Mouse (Mus musculus) MEL (cell line): ENCODE data around the gene Eif5a. TPM values are rescaled to one million over a fixed set of nuclear protein-coding genes. Genes with fewer than 3 reads are reported as not detected.

Source experiments
- DNase-seq: peaks from one replicate; pipeline ENCODE4 v3.0.0; 2011; ENCODE audit warnings: low read depth, low spot score
- H3K27ac ChIP-seq: 2 replicates; pipeline ENCODE4 v1.5.1; 2012; ENCODE audit warnings: low read depth, mild to moderate bottlenecking, control low read depth, low read length, moderate library complexity; ENCODE audit not compliant: control insufficient read depth
- H3K27me3 ChIP-seq, 2 experiments: fragments of 150-350 bp in 1 of 2; sonication (generic) in 1 of 2; 2 replicates each; pipeline ENCODE4 v1.6.1; 2012; ENCODE audit warnings: low read length in 2 of 2, mild to moderate bottlenecking in 2 of 2, improper control_type of control experiment in 1 of 2, moderate library complexity in 1 of 2; ENCODE audit not compliant: insufficient read depth in 2 of 2, control insufficient read depth in 1 of 2
- H3K36me3 ChIP-seq, 2 experiments: 2 replicates each; pipeline ENCODE4 v1.6.1; 2012 to 2014; ENCODE audit warnings: low read length in 2 of 2, improper control_type of control experiment in 1 of 2, inconsistent platforms in 1 of 2, mild to moderate bottlenecking in 1 of 2; ENCODE audit not compliant: insufficient read depth in 2 of 2, control insufficient read depth in 1 of 2
- H3K4me1 ChIP-seq, 2 experiments: fragments of 150-350 bp in 1 of 2; sonication (generic) in 1 of 2; 2 replicates each; pipeline ENCODE4 v1.6.1; 2012; ENCODE audit warnings: low read length in 2 of 2, improper control_type of control experiment in 1 of 2, mild to moderate bottlenecking in 1 of 2; ENCODE audit not compliant: insufficient read depth in 2 of 2, control insufficient read depth in 1 of 2
- H3K4me3 ChIP-seq, 2 experiments: fragments of 150-350 bp in 1 of 2; sonication (generic) in 1 of 2; 2 replicates each; pipeline ENCODE4 v1.5.1; 2012; ENCODE audit warnings: low read depth in 2 of 2, low read length in 2 of 2, mild to moderate bottlenecking in 2 of 2, moderate library complexity in 2 of 2, control low read depth in 1 of 2, improper control_type of control experiment in 1 of 2; ENCODE audit not compliant: control insufficient read depth in 1 of 2, insufficient read depth in 1 of 2
- H3K79me2 ChIP-seq: 2 replicates; pipeline ENCODE4 v1.6.1; 2012; ENCODE audit warnings: mild to moderate bottlenecking, low read length, moderate library complexity; ENCODE audit not compliant: control insufficient read depth, poor library complexity, insufficient read depth
- H3K9ac ChIP-seq: 2 replicates; pipeline ENCODE4 v1.6.1; 2012; ENCODE audit warnings: low read depth, mild to moderate bottlenecking, control low read depth, low read length, moderate library complexity; ENCODE audit not compliant: control insufficient read depth, poor library complexity, severe bottlenecking
- H3K9me3 ChIP-seq: fragments of 150-350 bp; sonication (generic); replicated peaks from 2 replicates; pipeline ENCODE4 v1.6.1; 2012; ENCODE audit warnings: mild to moderate bottlenecking, low read length, improper control_type of control experiment, moderate library complexity; ENCODE audit not compliant: insufficient read depth
- BHLHE40 ChIP-seq: IDR thresholded peaks from 2 replicates; pipeline ENCODE4 v1.6.1; 2012; ENCODE audit warnings: low read depth, mild to moderate bottlenecking, inconsistent platforms, low read length, improper control_type of control experiment, borderline replicate concordance
- CHD1 ChIP-seq: IDR thresholded peaks from 2 replicates; pipeline ENCODE4 v1.6.1; 2012; ENCODE audit warnings: low read depth, mild to moderate bottlenecking, inconsistent platforms, low read length, improper control_type of control experiment
- CHD2 ChIP-seq: IDR thresholded peaks from 2 replicates; pipeline ENCODE4 v1.6.1; 2011; ENCODE audit warnings: low read length, improper control_type of control experiment
- CTCF ChIP-seq, 3 experiments: IDR thresholded peaks in 2 of 3; conservative IDR thresholded peaks in 1 of 3; 2 replicates each; pipeline ENCODE4 v1.5.1; 2011 to 2012; ENCODE audit warnings: low read length in 3 of 3, low read depth in 2 of 3, mild to moderate bottlenecking in 2 of 3, improper control_type of control experiment in 1 of 3, inconsistent platforms in 1 of 3, mixed read lengths in 1 of 3, moderate library complexity in 1 of 3; ENCODE audit not compliant: control insufficient read depth in 1 of 3, insufficient read depth in 1 of 3, poor library complexity in 1 of 3, severe bottlenecking in 1 of 3
- E2F4 ChIP-seq: IDR thresholded peaks from 2 replicates; pipeline ENCODE4 v1.6.1; 2011; ENCODE audit warnings: low read depth, low read length, improper control_type of control experiment, borderline replicate concordance
- EP300 ChIP-seq, 2 experiments: IDR thresholded peaks; 2 replicates each; pipeline ENCODE4 v1.6.1; 2011; ENCODE audit warnings: improper control_type of control experiment in 2 of 2, low read length in 2 of 2, low read depth in 1 of 2, mild to moderate bottlenecking in 1 of 2
- ETS1 ChIP-seq: IDR thresholded peaks from 2 replicates; pipeline ENCODE4 v1.6.1; 2012; ENCODE audit warnings: low read depth, mild to moderate bottlenecking, inconsistent platforms, low read length, improper control_type of control experiment, moderate library complexity
- GABPA ChIP-seq: IDR thresholded peaks from 2 replicates; pipeline ENCODE4 v1.6.1; 2012; ENCODE audit warnings: low read depth, mild to moderate bottlenecking, inconsistent platforms, low read length, improper control_type of control experiment, moderate library complexity
- HCFC1 ChIP-seq: IDR thresholded peaks from 2 replicates; pipeline ENCODE4 v1.6.1; 2012; ENCODE audit warnings: low read depth, mild to moderate bottlenecking, inconsistent platforms, low read length, improper control_type of control experiment, moderate library complexity
- JUND ChIP-seq: IDR thresholded peaks from 2 replicates; pipeline ENCODE4 v1.6.1; 2011; ENCODE audit warnings: low read depth, mild to moderate bottlenecking, improper control_type of control experiment, low read length
- KAT2A ChIP-seq: conservative IDR thresholded peaks from 2 replicates; pipeline ENCODE4 v1.6.1; 2012; ENCODE audit warnings: low read depth, low read length, improper control_type of control experiment, inconsistent platforms
- MAFK ChIP-seq: IDR thresholded peaks from 2 replicates; pipeline ENCODE4 v1.6.1; 2011; ENCODE audit warnings: low read depth, mild to moderate bottlenecking, low read length, improper control_type of control experiment, borderline replicate concordance
- MAX ChIP-seq: IDR thresholded peaks from 2 replicates; pipeline ENCODE4 v1.6.1; 2011; ENCODE audit warnings: low read length, improper control_type of control experiment
- MAZ ChIP-seq: IDR thresholded peaks from 2 replicates; pipeline ENCODE4 v1.6.1; 2012; ENCODE audit warnings: low read depth, mild to moderate bottlenecking, inconsistent platforms, low read length, improper control_type of control experiment
- MXI1 ChIP-seq: IDR thresholded peaks from 2 replicates; pipeline ENCODE4 v1.6.1; 2011; ENCODE audit warnings: mild to moderate bottlenecking, low read depth, low read length, improper control_type of control experiment
- MYB ChIP-seq: IDR thresholded peaks from 2 replicates; pipeline ENCODE4 v1.6.1; 2011; ENCODE audit warnings: mild to moderate bottlenecking, low read depth, low read length, improper control_type of control experiment
- MYC ChIP-seq: IDR thresholded peaks from 2 replicates; pipeline ENCODE4 v1.6.1; 2011; ENCODE audit warnings: low read depth, mild to moderate bottlenecking, low read length, improper control_type of control experiment, moderate library complexity
- NELFE ChIP-seq: IDR thresholded peaks from 2 replicates; pipeline ENCODE4 v1.6.1; 2011; ENCODE audit warnings: low read depth, low read length, improper control_type of control experiment
- NRF1 ChIP-seq: IDR thresholded peaks from 2 replicates; pipeline ENCODE4 v1.6.1; 2014; ENCODE audit warnings: low read depth, mild to moderate bottlenecking, inconsistent platforms, low read length, improper control_type of control experiment, moderate library complexity; ENCODE audit not compliant: poor library complexity, insufficient read depth, severe bottlenecking
- POLR2A ChIP-seq, 2 experiments: IDR thresholded peaks; 2 replicates each; pipeline ENCODE4 v1.6.1; 2011 to 2012; ENCODE audit warnings: low read length in 2 of 2, mild to moderate bottlenecking in 2 of 2, control low read depth in 1 of 2, improper control_type of control experiment in 1 of 2, low read depth in 1 of 2, moderate library complexity in 1 of 2; ENCODE audit not compliant: control insufficient read depth in 1 of 2, insufficient read depth in 1 of 2, poor library complexity in 1 of 2
- POLR2AphosphoS2 ChIP-seq: IDR thresholded peaks from 2 replicates; pipeline ENCODE4 v1.6.1; 2011; ENCODE audit warnings: low read length, improper control_type of control experiment
- RAD21 ChIP-seq: IDR thresholded peaks from 2 replicates; pipeline ENCODE4 v1.6.1; 2011; ENCODE audit warnings: mild to moderate bottlenecking, low read depth, low read length, improper control_type of control experiment
- RCOR1 ChIP-seq: IDR thresholded peaks from 2 replicates; pipeline ENCODE4 v1.6.1; 2012; ENCODE audit warnings: low read depth, mild to moderate bottlenecking, inconsistent platforms, low read length, improper control_type of control experiment
- SIN3A ChIP-seq: IDR thresholded peaks from 2 replicates; pipeline ENCODE4 v1.6.1; 2012; ENCODE audit warnings: low read length, improper control_type of control experiment, inconsistent platforms
- SMC3 ChIP-seq: IDR thresholded peaks from 2 replicates; pipeline ENCODE4 v1.6.1; 2011; ENCODE audit warnings: low read depth, low read length, improper control_type of control experiment
- TAL1 ChIP-seq: IDR thresholded peaks from 2 replicates; pipeline ENCODE4 v1.6.1; 2012; ENCODE audit warnings: mild to moderate bottlenecking, inconsistent platforms, low read length, moderate library complexity, mixed read lengths
- TBP ChIP-seq: IDR thresholded peaks from 2 replicates; pipeline ENCODE4 v1.8.0; 2011; ENCODE audit warnings: low read depth, low read length, improper control_type of control experiment
- TCF12 ChIP-seq: IDR thresholded peaks from 2 replicates; pipeline ENCODE4 v1.6.1; 2014; ENCODE audit warnings: low read depth, mild to moderate bottlenecking, inconsistent platforms, low read length, improper control_type of control experiment, moderate library complexity
- UBTF ChIP-seq: IDR thresholded peaks from 2 replicates; pipeline ENCODE4 v1.6.1; 2012; ENCODE audit warnings: low read depth, mild to moderate bottlenecking, inconsistent platforms, low read length, improper control_type of control experiment, moderate library complexity, borderline replicate concordance; ENCODE audit not compliant: insufficient read depth
- USF1 ChIP-seq: IDR thresholded peaks from 2 replicates; pipeline ENCODE4 v1.6.1; 2014; ENCODE audit warnings: low read depth, mild to moderate bottlenecking, inconsistent platforms, low read length, improper control_type of control experiment, moderate library complexity
- ZC3H11A ChIP-seq: IDR thresholded peaks from 2 replicates; pipeline ENCODE4 v1.6.1; 2012; ENCODE audit warnings: low read depth, mild to moderate bottlenecking, inconsistent platforms, low read length, improper control_type of control experiment
- ZKSCAN1 ChIP-seq: IDR thresholded peaks from 2 replicates; pipeline ENCODE4 v1.6.1; 2012; ENCODE audit warnings: low read depth, mild to moderate bottlenecking, inconsistent platforms, low read length, improper control_type of control experiment, moderate library complexity
- ZMIZ1 ChIP-seq: IDR thresholded peaks from 2 replicates; pipeline ENCODE4 v1.6.1; 2012; ENCODE audit warnings: low read depth, mild to moderate bottlenecking, inconsistent platforms, low read length, improper control_type of control experiment, moderate library complexity
- ZNF384 ChIP-seq: IDR thresholded peaks from 2 replicates; pipeline ENCODE4 v1.6.1; 2012; ENCODE audit warnings: low read depth, mild to moderate bottlenecking, inconsistent platforms, low read length, improper control_type of control experiment
- polyA plus RNA-seq, 2 experiments: library from polyadenylated mRNA; stranded (reverse) in 1 of 2; unstranded in 1 of 2; fragments of >175 nt in 1 of 2; fragments of >200 nt in 1 of 2; gene quantifications; 2 replicates each; pipeline versions ENCODE4 v1.2.1 to v1.2.4; 2012; ENCODE audit warnings: low replicate concordance in 2 of 2, low read depth in 1 of 2; ENCODE audit not compliant: insufficient read length in 2 of 2, insufficient read depth in 1 of 2, missing spikeins in 1 of 2
- total RNA-seq: library from RNA; depleted of rRNA; stranded (reverse); fragments of 300-350 nt; gene quantifications from 2 replicates; pipeline ENCODE4 v1.2.3, GENCODE M21; 2012

Gene Eif5a
- total and polyA plus RNA-seq, 3 experiments = 1,272 to 3,185 (median 1,428) TPM

GRCm38 (mm10) chr11:69948763-69949150, 27.0 kb upstream of the Eif5a start (continued):
- TF ChIP-seq TCF12 (no peak), SIN3A (peak; percentile 38), TBP (peak; percentile 66; the same call in 1 of the 2 replicates), NRF1 (no peak), RAD21 (peak; percentile 98), MYB (no peak), RCOR1 (no peak), USF1 (no peak), UBTF (no peak), MXI1 (peak; percentile 66), BHLHE40 (no peak), CHD1 (no peak), CTCF (IDR thresholded peaks at IDR 0.05 in 2 of 3, conservative IDR thresholded peaks at IDR 0.05 in 1 of 3; ENCODE audit: control insufficient read depth in 1 of 3, insufficient read depth in 1 of 3, low read depth in 2 of 3, low read length in 3 of 3, poor library complexity in 1 of 3, severe bottlenecking in 1 of 3) (peak; percentile 94 to 98 (median 98)), HCFC1 (peak; percentile 42; the same call in 1 of the 2 replicates), ZC3H11A (peak; percentile 96), TAL1 (no peak), MYC (peak; percentile 72; the same call in 1 of the 2 replicates), MAZ (no peak; the same call in 1 of the 2 replicates), EP300 (IDR thresholded peaks at IDR 0.05; ENCODE audit: low read depth in 1 of 2, low read length in 2 of 2) (no peak), SMC3 (peak; percentile 97)

- H3K79me2 ChIP-seq = no peaks in the 10 kb centered on the region
- H3K9me3 ChIP-seq = no peaks in the 10 kb centered on the region
- H3K4me3 ChIP-seq = peak within 1 kb of the TSS; percentile 52 to 61
- DNase-seq = peak; percentile 97
- peaks cover 4 to 8% of the 10 kb centered on the region in 2 experiments for H3K27me3 ChIP-seq
- peak within 1 kb of the TSS; percentile 55 for H3K9ac ChIP-seq
- peaks cover 0 to 13% of the 10 kb centered on the region in 2 experiments; a peak in 3 of 4 replicates for H3K4me1 ChIP-seq
- peak within 1 kb of the TSS; percentile 17; the same call in 1 of the 2 replicates for H3K27ac ChIP-seq
- H3K36me3 ChIP-seq = no peaks in the 10 kb centered on the region; a peak in 1 of 4 replicates
- peak; percentile 81 for TF ChIP-seq SIN3A
- TF ChIP-seq ZNF384 = no peak; the same call in 1 of the 2 replicates
- TF ChIP-seq KAT2A = no peak
- TF ChIP-seq CTCF (IDR thresholded peaks at IDR 0.05 in 2 of 3, conservative IDR thresholded peaks at IDR 0.05 in 1 of 3; ENCODE audit: control insufficient read depth in 1 of 3, insufficient read depth in 1 of 3, low read depth in 2 of 3, low read length in 3 of 3, poor library complexity in 1 of 3, severe bottlenecking in 1 of 3) = no peak
- TF ChIP-seq GABPA = no peak
- TF ChIP-seq ZKSCAN1 = no peak
- TF ChIP-seq MYC = no peak
- no peak for TF ChIP-seq NELFE
- TF ChIP-seq E2F4 = peak; percentile 82; the same call in 1 of the 2 replicates
- no peak for TF ChIP-seq ZMIZ1
- TF ChIP-seq ETS1 = no peak
- TF ChIP-seq POLR2A (IDR thresholded peaks at IDR 0.05; ENCODE audit: control insufficient read depth in 1 of 2, insufficient read depth in 1 of 2, low read depth in 1 of 2, low read length in 2 of 2, poor library complexity in 1 of 2) = no peak
- TF ChIP-seq JUND = no peak
- no peak for TF ChIP-seq CHD1
- no peak for TF ChIP-seq CHD2
- TF ChIP-seq MYB = no peak
- TF ChIP-seq POLR2AphosphoS2 = no peak
- TF ChIP-seq RCOR1 = no peak
- peak; percentile 51 for TF ChIP-seq MAX
- no peak for TF ChIP-seq BHLHE40
- no peak for TF ChIP-seq MAFK
- TF ChIP-seq SMC3 = 0 out of 2 replicates have a peak, but pooled peaks have one; percentile 18
Observed at GRCm38 (mm10) chr11:69948066-69948762, 26.5 kb upstream of the Eif5a start, which contains the start of gene Slc2a4. Gene Slc2a4, minus strand, starts transcription at chr11:69948188.
